Mouse (Mus musculus) thymus, postnatal 4 days (tissue): ENCODE results near the gene Sim2.
A peak's percentile ranks its signal among the peaks of the same experiment; 100 is the strongest.

Experiments used
- DNase-seq: peaks from one replicate; pipeline ENCODE4 v3.0.0; 2021

Gene Sim2

DNA sequence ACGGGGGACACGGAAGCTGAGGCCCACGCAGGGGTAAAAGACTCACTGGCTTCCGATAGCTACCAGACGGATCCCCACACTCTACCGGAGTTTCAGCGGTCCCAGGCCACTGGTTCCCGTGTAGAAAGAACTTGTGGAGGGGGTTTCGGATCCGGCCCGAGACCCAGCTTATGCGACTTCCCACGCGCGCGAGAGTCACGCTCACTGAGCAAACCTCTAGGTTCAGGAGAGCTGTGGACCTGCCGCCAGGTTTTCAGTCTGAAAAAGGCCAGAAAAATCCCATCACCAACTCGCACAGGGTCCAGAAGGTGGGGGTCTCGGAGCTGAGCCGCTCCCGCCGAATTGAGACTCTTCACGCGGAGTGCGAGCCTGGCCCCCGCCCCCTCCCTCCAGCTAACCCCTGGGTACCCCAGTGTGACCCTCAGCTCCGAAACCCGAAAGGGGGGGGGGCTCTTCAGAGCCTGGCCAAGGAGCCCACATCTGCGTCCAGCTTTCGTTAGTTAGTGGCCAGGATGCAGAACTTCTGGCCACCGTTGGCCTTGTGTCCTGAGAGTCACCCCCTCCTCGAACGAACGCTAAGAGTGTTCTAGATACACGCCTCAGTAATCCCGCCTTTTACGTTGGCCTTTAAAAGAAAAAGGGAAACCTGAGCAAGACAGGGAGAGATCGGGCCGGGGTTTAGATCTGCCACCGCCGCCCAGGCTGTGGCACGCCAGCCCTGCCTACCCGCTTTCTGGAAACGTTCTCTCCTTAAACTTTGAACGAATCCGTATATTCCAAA lies 5.5 kb upstream of the Sim2 start:
- DNase-seq = peak; percentile 42

GRCm38 (mm10) chr16:94079856-94080555 lies 4.7 kb upstream of the Sim2 start:
- no peak for DNase-seq

GRCm38 (mm10) chr16:94081596-94081995 lies 3.1 kb upstream of the Sim2 start:
- no peak for DNase-seq

DNA sequence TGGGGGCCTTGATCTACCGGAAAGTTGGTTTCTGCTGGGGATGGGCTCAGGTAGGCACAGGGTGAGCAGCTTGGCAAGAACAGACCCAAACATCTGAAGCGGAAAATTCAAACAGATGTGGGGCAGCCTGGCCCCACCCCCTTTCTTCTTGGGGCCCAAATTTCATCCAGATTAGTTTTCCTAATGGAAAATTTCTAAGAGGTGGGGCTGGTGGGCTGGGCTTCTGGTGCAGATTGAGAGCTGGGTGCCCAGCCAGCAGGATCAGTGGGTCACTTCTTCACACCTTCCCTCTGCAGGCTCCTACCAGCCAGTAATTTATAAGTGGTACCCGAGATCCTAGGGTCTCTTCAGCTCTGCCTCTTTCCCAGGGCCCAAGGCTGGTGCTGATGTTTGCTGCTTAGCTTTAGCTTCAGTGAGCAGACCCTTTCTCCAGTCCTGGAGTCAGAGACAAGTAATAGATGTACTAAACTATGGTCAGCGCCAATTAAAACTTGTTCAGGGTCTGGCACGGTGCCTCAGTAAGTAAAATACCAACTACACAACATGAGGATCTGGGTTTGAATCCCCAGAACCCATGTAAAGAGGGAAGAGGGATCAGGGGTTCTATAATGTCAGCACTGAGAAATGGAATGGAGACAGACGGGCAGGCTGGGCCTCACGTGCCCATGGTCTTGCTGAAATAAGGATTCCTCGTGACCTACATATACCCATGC lies 2.6 kb upstream of the Sim2 start:
- DNase-seq = no peak

DNA sequence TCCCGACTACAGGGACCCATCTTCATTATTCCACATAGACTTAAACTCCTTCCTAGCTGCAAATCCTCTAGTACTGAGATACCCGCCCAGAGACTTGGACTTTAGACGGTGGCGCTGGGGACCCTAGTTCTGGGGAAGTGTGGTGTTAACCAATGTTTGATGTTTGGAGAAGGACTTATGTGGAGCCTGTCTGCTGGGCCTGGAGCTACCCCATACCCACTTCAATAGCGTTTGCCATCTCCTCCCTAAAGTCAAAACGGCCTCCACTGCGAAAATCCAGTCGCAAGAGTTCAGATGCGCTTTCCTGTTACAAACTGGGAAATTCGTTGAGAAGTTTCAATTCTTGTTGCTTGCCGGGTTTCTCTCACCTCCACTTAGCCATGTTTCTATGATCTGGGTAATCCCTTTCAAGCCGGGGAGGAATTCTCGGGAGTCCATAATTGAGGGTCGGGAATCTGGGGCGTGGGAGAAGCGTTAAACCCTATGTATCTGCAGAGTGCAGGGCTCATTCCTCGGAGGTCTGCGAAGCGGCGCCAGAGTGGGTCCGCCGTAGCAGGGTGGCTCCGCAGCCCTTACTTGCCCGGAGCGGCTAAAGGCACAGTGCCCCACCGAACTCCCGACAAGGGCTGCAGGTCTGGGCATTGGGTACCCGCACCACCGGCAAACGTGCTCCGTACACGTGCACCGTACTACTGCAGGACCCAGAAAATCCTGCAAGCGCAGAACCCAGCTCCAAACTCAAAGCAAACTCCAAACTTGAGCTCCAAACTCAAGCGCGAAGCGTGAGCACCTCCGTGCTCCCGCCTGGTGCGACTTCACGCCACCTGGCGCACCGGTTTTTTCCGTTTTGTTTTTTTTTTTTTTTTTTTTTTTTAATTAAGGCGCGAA lies 1.5 kb upstream of the Sim2 start:
- peak; percentile 46 for DNase-seq

- DNase-seq = peak; percentile 37
Measured at GRCm38 (mm10) chr16:94083848-94084525, 744 bp upstream of the Sim2 start.

GRCm38 (mm10) chr16:94085603-94086285 lies 1.0 kb downstream of the Sim2 start:
- DNase-seq = peak; percentile 32

DNA sequence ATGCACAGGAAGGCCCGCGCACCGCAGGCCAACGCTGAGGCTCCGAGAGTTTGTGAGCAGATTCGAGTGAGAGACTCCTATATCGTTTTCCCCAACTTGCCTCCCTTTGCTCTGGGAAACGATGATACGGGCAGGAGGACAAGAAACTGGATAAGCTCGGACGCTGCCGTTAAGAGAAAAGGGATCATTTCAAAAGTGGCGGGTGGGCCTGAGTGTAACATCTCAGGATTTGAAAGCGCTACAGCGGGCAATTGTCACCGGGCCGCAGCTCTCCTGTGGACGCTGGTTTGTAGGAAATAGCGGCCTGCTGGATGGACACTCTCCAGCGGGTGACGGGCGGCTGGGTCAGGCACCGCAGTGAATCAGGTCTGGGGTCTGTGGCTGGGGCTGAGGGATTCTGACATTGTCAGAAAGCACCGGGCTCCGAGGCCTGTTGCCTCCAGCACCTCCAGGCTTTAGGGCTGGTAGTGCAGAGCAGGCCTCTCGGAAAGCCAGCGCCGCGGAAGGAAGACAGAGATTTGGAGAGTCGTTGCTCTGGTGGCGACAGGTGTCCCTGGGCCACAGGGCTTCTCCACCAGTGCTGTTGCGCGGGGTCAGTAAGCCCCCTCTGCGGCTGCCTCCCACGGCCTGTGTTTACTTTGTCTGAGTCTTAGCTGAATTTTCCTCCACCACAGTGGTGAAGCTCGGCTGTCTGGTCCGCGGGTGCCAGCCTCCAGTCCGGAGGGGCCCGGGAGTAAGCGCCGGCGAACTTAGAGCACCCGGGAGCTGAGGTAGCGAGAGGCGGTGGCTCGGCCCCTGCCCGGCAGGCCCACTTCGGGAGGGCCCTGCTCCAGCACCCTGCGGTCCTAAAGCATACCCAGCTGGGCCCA lies 2.2 kb downstream of the Sim2 start:
- DNase-seq = peak; percentile 51

- DNase-seq = no peak
Measured at GRCm38 (mm10) chr16:94087570-94088225, 3.0 kb downstream of the Sim2 start.

GRCm38 (mm10) chr16:94088226-94088748 lies 3.6 kb downstream of the Sim2 start:
- no peak for DNase-seq

GRCm38 (mm10) chr16:94088819-94089692 lies 4.3 kb downstream of the Sim2 start:
- DNase-seq = no peak

DNA sequence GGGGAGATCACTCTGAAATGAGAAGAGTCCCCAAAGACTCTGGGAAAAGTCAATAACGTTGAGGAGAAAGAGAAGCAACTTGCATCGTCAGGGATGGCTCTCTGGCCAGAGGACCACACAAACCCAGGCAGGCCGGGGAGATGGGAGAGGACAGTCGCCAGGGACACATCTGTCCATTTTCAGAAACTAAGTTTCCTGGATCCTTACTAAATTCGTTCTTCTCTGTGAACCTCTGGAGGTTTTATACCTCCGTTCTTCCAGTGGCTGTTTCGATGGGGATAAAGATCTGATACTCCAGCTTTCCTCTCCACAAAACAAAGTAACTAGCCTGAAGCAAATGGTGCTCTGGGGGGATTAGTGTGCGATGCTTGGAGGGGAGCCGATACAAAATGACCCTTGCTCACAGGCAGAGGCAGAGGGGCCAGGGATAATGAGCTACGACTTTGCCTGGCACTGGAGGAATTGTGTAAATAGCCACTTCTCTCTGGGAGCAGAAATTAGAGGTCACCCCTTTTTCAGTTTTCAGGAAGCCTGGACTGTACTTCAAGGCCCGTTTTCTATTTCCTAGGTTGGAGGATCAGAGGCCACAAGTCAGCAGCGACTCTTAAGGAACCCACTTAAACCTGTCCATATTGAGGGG lies 7.9 kb downstream of the Sim2 start:
- no peak for DNase-seq

DNA sequence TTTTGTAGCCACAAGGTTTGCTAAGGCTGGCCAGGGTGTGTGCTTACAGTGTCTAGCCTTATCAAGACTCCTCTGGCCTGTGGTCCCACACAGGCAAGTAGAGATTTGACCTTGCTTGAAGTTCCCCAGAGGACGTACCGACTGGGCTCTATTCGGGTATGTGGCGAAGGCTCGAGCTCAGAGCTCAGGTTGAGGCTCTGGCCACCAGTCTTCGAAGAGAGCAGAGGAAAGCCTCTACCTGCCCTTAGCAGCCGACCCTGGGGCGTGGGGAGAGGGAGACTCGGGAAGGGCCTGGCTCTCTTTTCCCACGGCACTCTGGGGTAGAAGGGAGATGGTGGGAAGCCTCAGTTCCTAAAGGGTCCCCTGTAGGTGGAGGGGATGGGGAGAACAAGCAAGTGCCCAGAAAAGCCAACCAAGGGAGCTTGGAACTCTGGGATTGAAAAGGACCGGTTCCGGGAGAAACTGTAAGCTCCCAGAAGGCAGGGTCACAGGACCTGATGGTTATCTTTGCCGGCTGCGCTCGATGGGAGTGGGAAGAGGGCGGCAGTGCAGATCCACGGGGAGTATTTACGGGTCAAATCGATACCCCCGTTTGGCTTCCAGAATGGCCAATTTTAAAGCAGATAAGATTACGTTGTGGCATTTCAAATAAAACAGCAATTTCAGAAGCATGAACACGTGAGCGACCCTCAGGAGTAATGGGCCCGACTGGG lies 8.6 kb downstream of the Sim2 start:
- no peak for DNase-seq

- peak; percentile 46 for DNase-seq
Measured at GRCm38 (mm10) chr16:94094251-94095108, 9.7 kb downstream of the Sim2 start.

DNA sequence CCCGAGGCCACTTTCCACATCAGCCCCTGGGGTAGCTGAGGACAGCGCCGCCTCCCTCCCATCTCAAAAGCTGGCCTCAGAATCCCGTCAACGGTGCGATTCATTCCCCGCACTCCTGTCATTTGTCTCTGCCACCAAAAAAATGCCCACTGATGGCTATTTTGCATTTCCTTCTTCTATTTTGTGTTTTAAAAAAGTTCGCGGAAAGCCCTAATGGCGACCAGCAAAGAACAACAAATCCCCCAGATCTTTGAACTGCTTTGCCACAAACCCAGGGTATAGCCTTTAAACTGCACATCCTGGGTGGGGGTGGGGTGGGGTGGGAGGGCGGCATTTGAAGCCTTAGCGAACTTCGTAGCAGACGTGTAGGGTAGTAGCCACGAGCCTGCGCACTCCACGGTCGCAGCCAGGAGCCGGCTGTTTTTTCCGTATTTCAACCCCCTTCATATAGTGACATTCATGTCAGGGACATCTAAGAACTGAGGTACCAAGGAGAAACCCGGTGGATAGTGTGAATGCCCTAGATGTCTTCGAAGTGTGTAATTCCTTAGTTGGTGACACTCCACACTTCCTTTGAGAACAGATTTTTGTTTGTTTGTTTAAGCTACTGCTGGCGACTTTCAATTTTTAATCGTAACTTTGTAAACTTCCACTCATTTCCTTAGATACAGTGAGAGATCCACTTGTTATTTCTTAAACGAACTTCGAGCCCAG lies 10.5 kb downstream of the Sim2 start:
- no peak for DNase-seq

DNA sequence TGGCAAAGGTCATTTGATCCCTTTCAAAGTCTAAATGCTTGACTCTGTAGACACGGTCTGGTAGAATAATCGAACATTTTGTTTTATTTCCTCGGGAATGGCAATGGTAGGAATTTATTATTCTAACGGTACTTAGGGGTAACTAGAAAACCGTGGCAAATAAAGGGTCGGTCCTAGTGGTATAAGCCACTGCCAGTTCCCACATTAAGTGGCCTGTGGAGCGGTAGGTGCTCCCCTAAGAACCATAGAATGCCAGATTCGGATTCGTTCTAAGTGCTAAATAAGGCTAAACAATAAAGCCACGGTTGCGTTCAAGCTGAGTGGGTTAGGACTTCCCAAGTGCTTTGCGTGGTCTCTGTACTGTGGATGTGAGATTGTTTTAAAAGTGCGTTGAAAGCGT lies 11.7 kb downstream of the Sim2 start:
- no peak for DNase-seq
